Mouse (Mus musculus): ENCODE measurements around the gene Nr2c2ap.

GRCm38 (mm10) chr8:70117611-70118010, 13.5 kb upstream of the Nr2c2ap start:
- TF ChIP-seq CTCF (IDR thresholded peaks at IDR 0.05) (no peak), EP300 (IDR thresholded peaks at IDR 0.05) (no peak)
